Mouse (Mus musculus) small intestine, adult 2 months (tissue): ENCODE measurements around the gene Ccdc8. TPM values are rescaled to one million over a fixed set of nuclear protein-coding genes. Genes with fewer than 3 reads are reported as not detected.

Experiments used
- H3K27ac ChIP-seq: fragments of 200-500 bp; 2 replicates; pipeline ENCODE4 v1.5.1; 2012; ENCODE audit warnings: low read depth, low read length, control low read depth, inconsistent platforms; ENCODE audit not compliant: insufficient read depth
- H3K27me3 ChIP-seq: fragments of 200-500 bp; 2 replicates; pipeline ENCODE4 v1.6.1; 2012; ENCODE audit warnings: mild to moderate bottlenecking, moderate library complexity, low read length, inconsistent platforms; ENCODE audit not compliant: control insufficient read depth, insufficient read depth
- H3K36me3 ChIP-seq: fragments of 200-500 bp; 2 replicates; pipeline ENCODE4 v1.6.1; 2012; ENCODE audit warnings: mild to moderate bottlenecking, low read length, control low read depth, inconsistent platforms; ENCODE audit not compliant: control insufficient read depth, insufficient read depth
- H3K4me1 ChIP-seq: fragments of 200-500 bp; 2 replicates; pipeline ENCODE4 v1.6.1; 2012; ENCODE audit warnings: low read length, inconsistent platforms, mixed read lengths; ENCODE audit not compliant: control insufficient read depth, insufficient read depth, insufficient read length
- H3K4me3 ChIP-seq: fragments of 200-500 bp; 2 replicates; pipeline ENCODE4 v1.5.1; 2012; ENCODE audit warnings: low read depth, mild to moderate bottlenecking, control low read depth, inconsistent platforms, low read length, moderate library complexity
- CTCF ChIP-seq: fragments of 200-500 bp; IDR thresholded peaks from 2 replicates; pipeline ENCODE4 v1.5.1; 2012; ENCODE audit warnings: low read depth, mild to moderate bottlenecking, control low read depth, inconsistent platforms, low read length, moderate library complexity, mixed read lengths; ENCODE audit not compliant: insufficient replicate concordance, insufficient read length; ENCODE audit errors: extremely low read depth
- POLR2A ChIP-seq: fragments of 200-500 bp; IDR thresholded peaks from 2 replicates; pipeline ENCODE4 v1.6.1; 2012; ENCODE audit warnings: low read depth, mild to moderate bottlenecking, control low read depth, inconsistent platforms, low read length, moderate library complexity
- WGBS: fragments of 180-500 bp; shearing (Covaris S2); methylation state at CpG from one replicate; pipeline ENCODE4 v1.1.7; 2018; 5-methylcytosine and 5-hydroxymethylcytosine counted together
- polyA plus RNA-seq: library from polyadenylated mRNA; depleted of rRNA; stranded (reverse); fragments of >200 nt; gene quantifications from 2 replicates; pipeline ENCODE4 v1.2.3, GENCODE M21; 2012; rRNA removed

Ccdc8 gene
- 0.74 and 0.85 TPM in 2 replicates for polyA plus RNA-seq

DNA sequence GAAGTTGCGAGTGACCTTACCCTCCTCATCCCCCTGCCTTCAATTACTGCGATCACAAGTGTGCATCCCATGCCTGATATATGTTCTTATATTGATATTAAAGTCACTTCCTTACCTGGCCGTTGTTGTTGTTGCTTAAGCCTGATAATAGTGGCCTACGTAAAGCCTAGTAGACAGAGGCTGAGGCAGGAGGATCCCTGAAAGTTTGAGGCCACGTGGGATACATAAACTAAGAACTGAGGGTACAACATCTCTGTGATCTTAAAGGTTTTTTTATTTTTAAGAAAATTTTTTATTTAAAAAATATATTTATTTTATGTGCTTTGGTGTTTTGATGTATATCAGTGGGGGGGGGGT is at the start of gene Ccdc8:
TSS of gene Ccdc8 (plus strand) at position 258 of the 357 bp plus-strand sequence.
- WGBS = 89% methylated on average over 5 of the region's 5 CpGs
- 0 out of 2 replicates have a peak, but pooled peaks cover 3% of the 10 kb centered on the region for H3K27me3 ChIP-seq
- no peak within 1 kb of the TSS for H3K27ac ChIP-seq
- no peaks in the 10 kb centered on the region for H3K4me1 ChIP-seq
- TF ChIP-seq CTCF (no peak), POLR2A (no peak)
- no peaks in the 10 kb centered on the region for H3K36me3 ChIP-seq
- no peak within 1 kb of the TSS; the same call in 1 of the 2 replicates for H3K4me3 ChIP-seq

DNA sequence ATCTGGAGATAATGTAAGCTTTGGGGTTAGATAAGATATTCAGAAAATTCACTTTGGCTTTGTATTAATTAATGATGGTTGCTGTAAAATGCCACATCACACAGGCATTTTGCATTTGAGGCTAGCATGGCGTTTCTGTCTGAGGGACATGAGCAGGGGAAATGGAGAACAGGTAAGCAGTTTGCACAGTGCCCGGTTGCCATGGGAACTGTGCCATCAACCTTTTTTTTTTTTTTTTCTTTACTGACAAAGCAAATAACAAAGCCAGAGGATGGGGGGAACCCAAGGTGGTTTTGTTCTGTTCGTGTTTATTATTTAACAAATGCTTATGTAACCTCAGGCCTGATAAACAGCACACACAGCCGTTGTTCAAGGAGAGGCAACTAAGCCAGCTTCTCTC is 49.6 kb upstream of the Ccdc8 start:
- Histone ChIP-seq H3K4me3 (no peak overlapping the region), H3K4me1 (peaks cover 8% of the 10 kb centered on the region; the same call in 1 of the 2 replicates), H3K27ac (no peak overlapping the region), H3K27me3 (peaks cover 31% of the 10 kb centered on the region), H3K36me3 (no peaks in the 10 kb centered on the region)
- TF ChIP-seq POLR2A = no peak
- WGBS = 52% methylated on average over 4 of the region's 4 CpGs

DNA sequence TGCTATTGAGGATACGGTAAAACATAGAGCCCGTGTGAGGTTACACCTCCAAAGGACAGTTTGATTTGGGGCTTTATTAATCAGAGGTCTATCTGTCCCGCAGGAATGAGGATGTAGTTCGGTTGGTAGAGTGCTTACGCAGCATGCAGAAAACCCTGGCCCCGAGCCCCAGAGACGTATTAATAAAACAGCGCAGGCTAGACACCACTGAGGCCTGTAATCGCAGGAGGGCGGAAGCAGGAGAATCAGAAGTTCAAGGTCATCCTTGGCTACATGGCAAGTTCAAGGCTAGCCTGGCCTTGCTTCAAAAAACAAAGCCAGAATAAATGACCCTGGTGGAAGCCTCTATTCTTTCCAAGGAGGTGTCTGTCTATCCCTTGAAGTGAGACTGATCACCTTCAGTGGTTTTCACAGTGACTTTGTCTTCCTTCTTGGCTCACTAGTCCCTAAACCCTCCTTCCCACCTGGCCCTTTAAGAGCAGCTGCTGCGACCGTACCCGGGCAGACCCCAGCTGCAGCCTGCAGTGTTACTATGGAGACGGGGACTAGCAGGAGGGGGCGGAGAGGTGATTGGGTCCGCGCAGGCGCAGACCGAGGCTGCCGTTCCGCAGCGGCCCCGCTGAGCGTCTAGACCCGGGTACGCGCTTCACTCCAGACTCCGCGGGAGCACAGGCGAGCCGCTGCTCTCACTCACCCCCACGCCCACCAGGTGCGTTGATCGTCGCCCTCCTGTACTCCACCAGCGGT is 48.3 kb upstream of the Ccdc8 start, which contains the start of gene Pnmal2:
TSS of gene Pnmal2 (plus strand) at position 622 of the 747 bp plus-strand sequence.
- WGBS = 23% methylated on average over 36 of the region's 36 CpGs
- Histone ChIP-seq H3K4me3 (peak within 1 kb of the TSS; percentile 57), H3K27ac (no peak within 1 kb of the TSS), H3K27me3 (peaks cover 37% of the 10 kb centered on the region), H3K36me3 (no peaks in the 10 kb centered on the region), H3K4me1 (peaks cover 8% of the 10 kb centered on the region; the same call in 1 of the 2 replicates)
- TF ChIP-seq CTCF = no peak
- no peak for TF ChIP-seq POLR2A

DNA sequence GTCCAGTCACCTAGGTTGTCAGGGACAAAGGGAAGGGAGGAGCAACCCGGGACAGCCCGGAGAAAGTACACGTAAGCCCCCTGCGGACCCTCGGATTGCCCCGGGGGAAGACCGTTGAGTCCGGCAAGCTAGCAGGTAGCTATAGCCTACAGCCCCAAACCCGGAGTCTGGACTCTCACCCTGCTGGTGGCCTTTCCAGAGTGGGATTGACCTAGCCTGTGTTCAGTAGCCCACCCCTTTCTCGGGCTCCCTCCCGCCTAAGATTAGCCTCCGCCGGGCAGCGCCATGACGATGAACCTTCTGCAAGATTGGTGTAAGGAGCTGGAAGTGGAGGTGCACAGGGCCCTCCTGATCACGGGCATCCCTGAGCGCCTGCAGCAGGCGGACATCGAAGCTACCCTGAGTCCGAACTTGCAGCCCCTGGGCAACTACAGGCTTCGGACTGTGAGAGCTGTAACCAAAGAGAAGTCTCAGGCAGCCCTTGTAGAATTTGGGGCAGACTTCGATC is 47.6 kb upstream of the Ccdc8 start:
- H3K4me3 ChIP-seq = peak overlapping the region; percentile 57
- TF ChIP-seq POLR2A = no peak
- TF ChIP-seq CTCF = no peak
- H3K27ac ChIP-seq = no peak overlapping the region
- peaks cover 37% of the 10 kb centered on the region for H3K27me3 ChIP-seq
- peaks cover 8% of the 10 kb centered on the region for H3K4me1 ChIP-seq
- H3K36me3 ChIP-seq = no peaks in the 10 kb centered on the region
- WGBS = 8% methylated on average over 22 of the region's 22 CpGs

DNA sequence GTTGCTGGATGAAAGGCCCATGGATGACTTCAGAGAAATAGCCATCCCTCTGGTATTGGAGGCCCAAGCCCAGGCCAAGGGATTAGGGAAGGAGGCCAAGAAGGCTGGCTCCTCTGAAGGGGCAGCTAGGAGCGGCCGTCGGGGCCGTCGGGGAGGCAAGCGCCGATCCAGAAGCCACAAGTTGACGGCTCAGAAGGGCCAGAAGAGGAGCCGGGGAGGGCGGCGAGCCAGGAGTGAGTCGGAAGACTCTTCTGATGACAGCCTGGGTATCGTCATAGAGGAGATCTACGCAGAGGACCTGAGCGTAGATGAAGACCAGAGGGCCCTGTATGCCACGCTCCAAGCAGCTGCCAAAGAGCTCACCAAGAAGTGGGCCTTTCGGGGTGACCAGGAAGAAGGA is 47.1 kb upstream of the Ccdc8 start:
- no peak for TF ChIP-seq POLR2A
- TF ChIP-seq CTCF = no peak
- Histone ChIP-seq H3K27ac (no peak overlapping the region), H3K4me3 (no peak overlapping the region; the same call in 1 of the 2 replicates), H3K27me3 (peaks cover 37% of the 10 kb centered on the region), H3K4me1 (peaks cover 8% of the 10 kb centered on the region), H3K36me3 (no peaks in the 10 kb centered on the region)
- WGBS = 39% methylated on average over 17 of the region's 17 CpGs

DNA sequence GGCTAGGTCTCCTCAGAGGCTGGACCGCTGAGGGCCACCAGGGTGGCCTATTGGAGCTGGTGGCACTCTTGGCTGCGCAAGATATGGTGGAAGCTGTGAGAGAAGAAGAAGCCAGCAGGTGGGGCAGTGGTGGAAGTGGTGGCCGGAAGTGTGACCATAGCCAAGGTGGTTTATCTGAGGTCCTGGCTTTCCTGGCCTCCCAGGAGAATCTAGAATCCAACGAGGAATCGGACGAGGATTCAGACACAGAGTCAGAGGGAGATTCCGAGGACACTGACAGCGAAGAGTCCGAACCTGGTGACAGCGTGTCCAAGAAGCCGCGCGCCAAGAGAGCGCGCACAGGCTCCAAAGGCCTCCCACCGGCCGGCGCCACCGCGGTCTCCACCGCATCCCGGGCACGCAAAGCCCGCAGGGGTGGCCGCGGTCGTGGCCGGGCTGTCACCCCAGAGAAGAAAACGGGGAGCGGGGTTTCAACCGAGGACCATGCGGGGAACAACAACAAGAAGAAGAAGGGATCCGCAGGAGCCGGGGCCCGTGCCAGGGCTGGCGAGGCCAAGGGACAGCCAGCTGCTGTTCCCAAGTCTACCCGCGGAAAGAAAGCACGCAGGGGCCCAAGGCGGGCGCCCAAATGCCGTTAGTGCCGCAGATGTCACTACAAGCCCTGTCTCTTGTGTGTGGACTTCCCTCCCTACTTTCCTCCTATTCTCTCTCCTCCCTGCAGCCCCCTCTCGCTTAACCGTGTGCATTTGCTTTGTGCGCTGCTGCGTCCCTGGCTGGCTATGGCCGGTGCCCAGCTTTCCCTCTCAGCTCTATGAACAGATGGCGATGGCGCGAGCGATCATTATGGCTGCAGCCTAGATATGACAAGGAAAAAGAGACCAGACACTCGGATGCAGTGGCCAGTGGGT is 45.8 kb upstream of the Ccdc8 start:
- 13% methylated on average over 53 of the region's 53 CpGs for whole genome bisulfite sequencing
- Histone ChIP-seq H3K4me1 (peaks cover 8% of the 10 kb centered on the region), H3K36me3 (no peaks in the 10 kb centered on the region), H3K27ac (no peak overlapping the region), H3K4me3 (peak overlapping the region; percentile 29), H3K27me3 (peaks cover 37% of the 10 kb centered on the region)
- no peak for TF ChIP-seq CTCF
- TF ChIP-seq POLR2A = no peak
